Mouse (Mus musculus): ENCODE results near the gene Smyd2. TPM values are rescaled to one million over a fixed set of nuclear protein-coding genes. Genes with fewer than 3 reads are reported as not detected.

The Smyd2 gene
- total and polyA plus RNA-seq, 2 experiments from 2014 or later: 75.9 to 109 TPM

GRCm38 (mm10) chr1:189867034-189867433 is 55.1 kb downstream of the Smyd2 start:
- Histone ChIP-seq H3K27ac (ENCODE audit: low read depth, low read length) (no peak overlapping the region), H3K36me3 (ENCODE audit: insufficient read depth) (no peaks in the 10 kb centered on the region), H3K4me1 (ENCODE audit: insufficient read depth) (peaks cover 4% of the 10 kb centered on the region; the same call in 1 of the 2 replicates), H3K27me3 (ENCODE audit: insufficient read depth, low read length) (no peaks in the 10 kb centered on the region), H3K4me2 (ENCODE audit: low read depth) (no peak overlapping the region), H3K4me3 (ENCODE audit: low read depth, low read length) (no peak overlapping the region), H3K9me3 (ENCODE audit: low read length) (no peaks in the 10 kb centered on the region), H3K9ac (no peak overlapping the region)
- DNase-seq: no peak
- peak; percentile 36 for ATAC-seq
- 56% methylated on average over 5 of the region's 5 CpGs for WGBS
- TF ChIP-seq CTCF (IDR thresholded peaks at IDR 0.05; ENCODE audit: low read depth): no peak

- H3K4me1 ChIP-seq (ENCODE audit: insufficient read depth): peaks cover 4% of the 10 kb centered on the region; the same call in 1 of the 2 replicates
- no peak for TF ChIP-seq CTCF (IDR thresholded peaks at IDR 0.05; ENCODE audit: low read depth)
- no peaks in the 10 kb centered on the region for H3K27me3 ChIP-seq (ENCODE audit: insufficient read depth, low read length)
- no peak overlapping the region for H3K4me2 ChIP-seq (ENCODE audit: low read depth)
- no peak overlapping the region for H3K9ac ChIP-seq
- 82% methylated on average over 6 of the region's 6 CpGs for WGBS
- ATAC-seq (no peak), DNase-seq (no peak)
- H3K27ac ChIP-seq (ENCODE audit: low read depth, low read length): no peak overlapping the region
- H3K36me3 ChIP-seq (ENCODE audit: insufficient read depth): no peaks in the 10 kb centered on the region
- no peak overlapping the region for H3K4me3 ChIP-seq (ENCODE audit: low read depth, low read length)
- H3K9me3 ChIP-seq (ENCODE audit: low read length): no peaks in the 10 kb centered on the region
Measured at GRCm38 (mm10) chr1:189866621-189867020, 55.5 kb downstream of the Smyd2 start.

- Histone ChIP-seq H3K4me1 (ENCODE audit: insufficient read depth) (peaks cover 4% of the 10 kb centered on the region; the same call in 1 of the 2 replicates), H3K27me3 (ENCODE audit: insufficient read depth, low read length) (no peaks in the 10 kb centered on the region), H3K9me3 (ENCODE audit: low read length) (no peaks in the 10 kb centered on the region), H3K27ac (ENCODE audit: low read depth, low read length) (no peak overlapping the region), H3K4me3 (ENCODE audit: low read depth, low read length) (no peak overlapping the region), H3K36me3 (ENCODE audit: insufficient read depth) (no peaks in the 10 kb centered on the region), H3K4me2 (ENCODE audit: low read depth) (no peak overlapping the region), H3K9ac (no peak overlapping the region)
- ATAC-seq: peak; percentile 55; the same call in 1 of the 2 replicates
- WGBS: 34% methylated on average over 15 of the region's 15 CpGs
- TF ChIP-seq CTCF (IDR thresholded peaks at IDR 0.05; ENCODE audit: low read depth): no peak
- DNase-seq: peak; percentile 43
Measured at GRCm38 (mm10) chr1:189864846-189865560, 57.2 kb downstream of the Smyd2 start.

- Histone ChIP-seq H3K27ac (ENCODE audit: low read depth, low read length) (0 out of 2 replicates have a peak overlapping the region, but pooled peaks have one; percentile 29), H3K9ac (no peak overlapping the region), H3K36me3 (ENCODE audit: insufficient read depth) (no peaks in the 10 kb centered on the region), H3K27me3 (ENCODE audit: insufficient read depth, low read length) (no peaks in the 10 kb centered on the region), H3K4me3 (ENCODE audit: low read depth, low read length) (no peak overlapping the region), H3K9me3 (ENCODE audit: low read length) (no peaks in the 10 kb centered on the region), H3K4me1 (ENCODE audit: insufficient read depth) (peaks cover 4% of the 10 kb centered on the region; the same call in 1 of the 2 replicates), H3K4me2 (ENCODE audit: low read depth) (no peak overlapping the region)
- ATAC-seq: no peak
- DNase-seq: peak; percentile 28
- WGBS: 60% methylated on average over 9 of the region's 9 CpGs
- TF ChIP-seq CTCF (IDR thresholded peaks at IDR 0.05; ENCODE audit: low read depth): peak; percentile 2; the same call in 1 of the 2 replicates
Measured at GRCm38 (mm10) chr1:189864301-189864700, 57.9 kb downstream of the Smyd2 start.

- ATAC-seq: no peak
- WGBS: 97% methylated on average over 3 of the region's 3 CpGs
Measured at GRCm38 (mm10) chr1:189863727-189864126, 58.4 kb downstream of the Smyd2 start.

GRCm38 (mm10) chr1:189860942-189861315 is 61.2 kb downstream of the Smyd2 start:
- Histone ChIP-seq H3K4me3 (ENCODE audit: low read depth, low read length) (no peak overlapping the region), H3K27ac (ENCODE audit: low read depth, low read length) (no peak overlapping the region), H3K9me3 (ENCODE audit: low read length) (no peaks in the 10 kb centered on the region), H3K4me2 (ENCODE audit: low read depth) (no peak overlapping the region), H3K36me3 (ENCODE audit: insufficient read depth) (no peaks in the 10 kb centered on the region), H3K4me1 (ENCODE audit: insufficient read depth) (peaks cover 4% of the 10 kb centered on the region; the same call in 1 of the 2 replicates), H3K9ac (no peak overlapping the region), H3K27me3 (ENCODE audit: insufficient read depth, low read length) (no peaks in the 10 kb centered on the region)
- TF ChIP-seq CTCF (IDR thresholded peaks at IDR 0.05; ENCODE audit: low read depth): no peak
- DNase-seq (no peak), ATAC-seq (no peak; the same call in 1 of the 2 replicates)
- WGBS: 47% methylated on average over 12 of the region's 12 CpGs

More at GRCm38 (mm10) chr1:189863727-189864126, 58.4 kb downstream of the Smyd2 start:
- no peaks in the 10 kb centered on the region for H3K36me3 ChIP-seq (ENCODE audit: insufficient read depth)
- H3K4me3 ChIP-seq (ENCODE audit: low read depth, low read length): no peak overlapping the region
- no peak for DNase-seq
- TF ChIP-seq CTCF (IDR thresholded peaks at IDR 0.05; ENCODE audit: low read depth): no peak
- peaks cover 4% of the 10 kb centered on the region; the same call in 1 of the 2 replicates for H3K4me1 ChIP-seq (ENCODE audit: insufficient read depth)
- H3K9ac ChIP-seq: no peak overlapping the region
- no peaks in the 10 kb centered on the region for H3K9me3 ChIP-seq (ENCODE audit: low read length)
- H3K27me3 ChIP-seq (ENCODE audit: insufficient read depth, low read length): no peaks in the 10 kb centered on the region
- H3K4me2 ChIP-seq (ENCODE audit: low read depth): no peak overlapping the region
- H3K27ac ChIP-seq (ENCODE audit: low read depth, low read length): no peak overlapping the region
